Mouse (Mus musculus): ENCODE data around the gene Klrc3. TPM values are rescaled to one million over a fixed set of nuclear protein-coding genes. Genes with fewer than 3 reads are reported as not detected.
"Not testable (repeated sequence)": the region's sequence is repeated elsewhere in the genome, so short reads cannot be mapped to it uniquely, and the experiment has no call there.

Klrc3 gene
- not detected for total RNA-seq (2021)

- intact Hi-C loops (cut with DNase I); DNase-seq: not testable (repeated sequence)
Observed at GRCm38 (mm10) chr6:129643237-129643636, at the start of gene Klrc3. TSS of gene Klrc3 (minus strand) at chr6:129643337.

DNA sequence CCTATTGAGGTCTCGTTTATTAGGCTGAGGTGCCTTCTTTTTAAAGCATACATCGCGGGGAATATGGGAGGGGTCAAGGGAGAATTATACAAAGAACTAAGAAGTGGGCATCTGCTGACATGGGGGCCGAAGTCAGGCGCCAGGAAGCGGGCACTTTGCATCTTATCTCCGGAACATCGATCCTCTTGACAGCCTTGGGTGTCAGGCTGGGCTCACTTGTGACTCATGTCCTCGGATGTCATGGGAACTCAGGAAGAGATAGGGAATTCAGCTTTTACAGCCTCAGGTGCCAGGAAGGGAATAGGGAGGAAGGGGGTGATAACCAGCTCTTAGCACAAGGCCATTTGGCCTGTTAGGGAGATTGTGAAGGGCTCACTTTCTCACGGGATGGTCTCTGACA, 48.3 kb upstream of the Klrc3 start:
- DNase-seq; intact Hi-C loops (cut with DNase I): not testable (repeated sequence)

- intact Hi-C loops (cut with DNase I), result no loop called here
- no peak for DNase-seq
Observed at GRCm38 (mm10) chr6:129680379-129680778, 37.2 kb upstream of the Klrc3 start.

DNA sequence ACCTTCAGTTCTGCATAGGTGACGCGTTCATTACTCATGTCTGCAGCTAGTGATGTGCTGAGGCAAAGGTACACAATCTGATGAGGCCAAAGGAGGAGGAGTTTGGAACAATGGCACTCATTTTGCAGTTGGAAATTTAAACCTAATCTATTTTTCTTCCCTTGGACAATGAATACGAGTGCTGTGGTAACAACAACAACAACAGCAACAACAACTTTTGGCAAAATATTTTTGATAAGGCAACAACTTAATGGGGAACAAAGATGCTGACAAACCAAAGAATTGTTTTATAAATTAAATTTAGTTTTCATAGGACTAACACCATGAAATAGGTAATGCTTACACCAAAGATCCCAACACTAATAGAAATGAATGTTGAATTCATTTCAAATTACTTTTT, 35.7 kb upstream of the Klrc3 start, which contains the start of gene Klrc1:
Gene Klrc1 (minus strand): TSS at position 101 of the 400 bp plus-strand sequence.
- DNase-seq, result no peak
- intact Hi-C loops (cut with DNase I), result no loop called here

GRCm38 (mm10) chr6:129661301-129661700, 18.2 kb upstream of the Klrc3 start:
- DNase-seq; intact Hi-C loops (cut with DNase I): not testable (repeated sequence)

DNA sequence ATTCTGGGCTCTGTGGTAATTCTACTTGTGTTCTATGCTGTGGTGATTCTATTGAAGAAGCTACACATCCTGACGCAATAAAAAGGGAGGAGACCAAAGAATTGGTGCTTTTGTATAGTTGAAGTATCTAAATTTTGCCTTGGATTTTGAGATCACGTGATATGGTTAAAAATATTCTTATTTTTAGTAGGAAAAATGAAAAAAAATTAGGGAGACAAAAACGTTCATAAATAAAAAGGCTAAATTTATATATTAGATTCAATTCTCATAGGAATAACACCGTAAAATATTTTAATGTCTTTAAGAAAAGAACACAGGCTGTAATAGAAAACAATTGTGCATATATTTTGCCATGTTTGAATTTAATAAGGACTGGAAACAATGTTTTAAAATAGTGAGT, 17.5 kb upstream of the Klrc3 start, which contains the start of gene Klrc2:
Gene Klrc2 (minus strand): TSS at position 101 of the 400 bp plus-strand sequence.
- intact Hi-C loops (cut with DNase I), result not testable (repeated sequence)

DNA sequence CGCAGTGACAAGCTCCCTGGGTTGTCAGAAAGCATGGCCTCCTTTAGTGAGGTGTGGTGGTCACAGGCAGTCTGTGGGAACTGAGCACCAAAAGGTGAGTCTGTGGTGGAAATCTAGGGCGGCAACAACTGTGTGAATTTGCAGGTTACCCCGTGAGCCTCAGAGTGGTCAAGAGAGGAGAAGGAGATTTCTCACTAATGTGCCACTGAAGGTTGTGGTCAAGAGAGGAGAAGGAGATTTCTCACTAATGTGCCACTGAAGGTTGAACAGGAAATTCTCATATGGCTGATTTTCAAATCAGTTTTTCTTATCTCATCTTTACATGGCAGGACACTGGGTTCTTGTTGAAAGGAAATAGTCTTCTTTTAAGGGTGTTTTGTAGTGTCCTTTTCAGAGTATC, 917 bp upstream of the Klrc3 start:
- DNase-seq; intact Hi-C loops (cut with DNase I): not testable (repeated sequence)

More for the DNA sequence above, 17.5 kb upstream of the Klrc3 start, which contains the start of gene Klrc2:
- DNase-seq, result not testable (repeated sequence)

DNA sequence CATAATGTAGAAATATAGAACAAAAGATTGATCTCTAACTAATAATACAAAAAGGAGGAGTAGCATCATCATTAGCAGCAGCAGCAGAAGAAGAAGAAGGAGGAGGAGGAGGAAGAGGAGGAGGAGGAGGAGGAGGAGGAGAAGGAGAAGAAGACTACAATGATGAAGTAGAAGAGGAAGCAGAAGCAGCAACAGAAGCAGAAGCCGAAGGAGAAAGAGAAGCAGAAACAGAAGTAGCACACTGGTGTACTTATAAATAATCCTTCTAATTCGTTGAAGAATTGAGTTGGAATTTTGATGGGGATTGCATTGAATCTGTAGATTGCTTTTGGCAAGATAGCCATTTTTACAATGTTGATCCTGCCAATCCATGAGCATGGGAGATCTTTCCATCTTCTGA, 12.1 kb downstream of the Klrc3 start:
- DNase-seq; intact Hi-C loops (cut with DNase I): not testable (repeated sequence)

GRCm38 (mm10) chr6:129623735-129624134, 19.4 kb downstream of the Klrc3 start, which contains the start of gene Klrk1:
TSS of gene Klrk1 (minus strand) at chr6:129623864.
- DNase-seq, result no peak
- intact Hi-C loops (cut with DNase I), result no loop called here

DNA sequence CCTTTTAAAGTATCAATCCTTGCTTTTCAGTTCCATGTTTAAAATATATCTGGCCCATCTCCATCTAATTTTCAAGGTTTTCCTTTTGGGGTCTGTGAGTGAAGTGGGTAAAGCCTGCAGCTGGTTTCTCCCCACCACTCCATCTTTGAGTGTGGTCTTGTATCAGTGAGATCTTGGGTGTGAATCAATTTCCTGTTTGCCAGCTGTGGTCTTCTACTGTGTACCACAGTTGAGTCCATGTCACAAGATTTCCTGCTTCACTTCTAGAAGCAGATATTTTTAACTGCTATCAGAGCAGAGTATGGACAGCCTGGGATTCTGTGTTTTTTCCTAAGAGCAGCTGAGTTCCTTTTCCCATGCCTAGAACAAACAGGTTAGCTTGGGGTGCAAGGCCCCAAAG, 34.8 kb downstream of the Klrc3 start:
- intact Hi-C loops (cut with DNase I), result no loop called here
- no peak for DNase-seq

- DNase-seq, result no peak
- intact Hi-C loops (cut with DNase I), result no loop called here
Observed at GRCm38 (mm10) chr6:129591508-129591907, 51.6 kb downstream of the Klrc3 start, which contains the start of gene Klrd1. TSS of gene Klrd1 (plus strand) at chr6:129591782.

Small RNA genes within 50 kb of the gene (microRNA-seq; reads per million reads assigned to microRNA genes)
- gene Mir680-1 (ENCODE audit: borderline number of aligned reads in 2 of 2), result 0 reads per million in 2 experiments

Other genes starting within 250 kb of the Klrc3 start
- gene Clec1b, start 246.0 kb downstream of the Klrc3 start, total RNA-seq (2021), result 1 to 10 TPM; 1.5 to 1.7 TPM
- under 1 TPM; 0.31 to 0.33 TPM for gene Clec9a, start 234.5 kb downstream of the Klrc3 start, total RNA-seq (2021)
- 10 to 100 TPM in 1 of 2 experiments, 1 to 10 TPM in 1; 9.8 to 11.1 TPM for gene Clec1a, start 191.3 kb downstream of the Klrc3 start, total RNA-seq (2021)
- under 1 TPM; 0.08 to 0.16 TPM for gene Olr1, start 136.2 kb downstream of the Klrc3 start, total RNA-seq (2021)
- gene Tmem52b, start 130.8 kb downstream of the Klrc3 start, total RNA-seq (2021), result not detected
- 100 to 1,000 TPM; 151 to 152 TPM for gene Gabarapl1, start 110.2 kb downstream of the Klrc3 start, total RNA-seq (2021)
- not detected for gene Klre1, start 65.4 kb downstream of the Klrc3 start, total RNA-seq (2021)
- under 1 TPM in 1 of 2 experiments, not detected in 1; 0.38 TPM for gene Klrd1, start 51.6 kb downstream of the Klrc3 start, total RNA-seq (2021)
- gene Klrk1, start 19.5 kb downstream of the Klrc3 start, total RNA-seq (2021), result under 1 TPM in 1 of 2 experiments, not detected in 1; 0.19 TPM
- gene Klrc2, start 17.4 kb upstream of the Klrc3 start, total RNA-seq (2021), result not detected
- gene Klrc1, start 35.6 kb upstream of the Klrc3 start, total RNA-seq (2021), result under 1 TPM in 1 of 2 experiments, not detected in 1; 0.41 TPM
- gene Klri1, start 73.8 kb upstream of the Klrc3 start, total RNA-seq (2021), result not detected
- gene Klri2, start 97.1 kb upstream of the Klrc3 start, total RNA-seq (2021), result not detected
- gene Gm156, start 140.9 kb upstream of the Klrc3 start, total RNA-seq (2021), result not detected
- gene Gm17631, start 219.3 kb upstream of the Klrc3 start, total RNA-seq (2021), result not detected
- gene Klra17, start 233.3 kb upstream of the Klrc3 start, total RNA-seq (2021), result not detected

All from heart, postnatal 36 days (tissue).